Mouse (Mus musculus): ENCODE results near the gene Atad1. TPM values are rescaled to one million over a fixed set of nuclear protein-coding genes. Genes with fewer than 3 reads are reported as not detected.
"Not testable (repeated sequence)": the region's sequence is repeated elsewhere in the genome, so short reads cannot be mapped to it uniquely, and the experiment has no call there.

Atad1 gene
- polyA plus RNA-seq, 1 experiment from 2014 or later, result 49.6 TPM

DNA sequence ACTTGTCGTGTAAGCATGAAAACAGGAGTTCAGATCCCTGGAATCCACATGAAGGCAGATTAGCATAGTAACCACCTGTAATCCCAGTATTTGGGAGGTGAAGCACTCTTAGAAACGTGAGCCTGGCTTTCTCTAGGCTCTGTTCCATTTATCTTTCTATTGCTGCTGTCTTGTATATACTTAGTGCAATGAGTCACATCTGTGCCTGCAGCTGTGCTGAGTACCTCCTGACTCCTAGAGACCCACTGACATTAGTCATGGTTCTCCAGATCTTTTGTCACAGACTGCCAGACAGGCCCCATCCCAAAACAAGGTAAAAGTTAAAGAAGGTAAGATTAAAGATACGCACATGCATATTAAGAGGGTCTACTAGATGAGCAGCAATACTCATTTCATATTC, 37.4 kb downstream of the Atad1 start:
- peaks cover 54% of the 10 kb centered on the region for H3K36me3 ChIP-seq (ENCODE audit: control insufficient read depth, insufficient read depth)
- H3K27me3 ChIP-seq (replicated peaks; ENCODE audit: control insufficient read depth, insufficient read depth, low read length), result no peaks in the 10 kb centered on the region
- no peak overlapping the region for H3K9ac ChIP-seq (ENCODE audit: low read depth, low read length)
- no peak for ATAC-seq
- 84% methylated on average over 3 of the region's 3 CpGs for WGBS
- no peak overlapping the region for H3K4me2 ChIP-seq (replicated peaks; ENCODE audit: low read depth)
- H3K4me1 ChIP-seq (replicated peaks; ENCODE audit: control insufficient read depth, insufficient read depth, low read length), result no peaks in the 10 kb centered on the region
- no peak for TF ChIP-seq CTCF (IDR thresholded peaks at IDR 0.05; ENCODE audit: low read depth)
- no peaks in the 10 kb centered on the region for H3K9me3 ChIP-seq (ENCODE audit: control insufficient read depth)
- H3K4me3 ChIP-seq (ENCODE audit: low read depth, low read length), result no peak overlapping the region
- no peak overlapping the region for H3K27ac ChIP-seq (ENCODE audit: low read depth, low read length)

DNA sequence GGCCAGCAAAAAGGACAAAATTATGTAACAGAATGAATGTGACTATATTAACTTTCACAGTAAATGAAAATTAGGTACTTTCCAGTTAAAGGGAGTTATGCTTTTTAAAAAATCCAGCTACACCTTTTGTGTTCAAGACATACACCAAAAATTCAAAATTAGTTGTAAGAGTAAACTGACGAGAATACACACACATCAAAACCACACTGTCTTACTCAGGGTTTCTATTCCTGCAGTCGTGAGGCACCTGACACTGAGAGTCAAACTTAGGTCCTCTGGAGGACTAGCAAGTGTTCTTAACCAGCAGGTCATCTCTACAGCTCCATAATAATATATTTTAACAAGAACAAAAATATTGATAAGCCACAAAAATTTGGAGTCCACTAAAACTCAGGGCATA, 42.9 kb downstream of the Atad1 start:
- Histone ChIP-seq H3K36me3 (ENCODE audit: control insufficient read depth, insufficient read depth) (peaks cover 58% of the 10 kb centered on the region), H3K4me1 (replicated peaks; ENCODE audit: control insufficient read depth, insufficient read depth, low read length) (no peaks in the 10 kb centered on the region), H3K9me3 (ENCODE audit: control insufficient read depth) (no peaks in the 10 kb centered on the region), H3K27me3 (replicated peaks; ENCODE audit: control insufficient read depth, insufficient read depth, low read length) (no peaks in the 10 kb centered on the region), H3K27ac (ENCODE audit: low read depth, low read length) (no peak overlapping the region), H3K4me3 (ENCODE audit: low read depth, low read length) (no peak overlapping the region), H3K9ac (ENCODE audit: low read depth, low read length) (no peak overlapping the region), H3K4me2 (replicated peaks; ENCODE audit: low read depth) (no peak overlapping the region)
- 94% methylated on average over 2 of the region's 2 CpGs for WGBS
- ATAC-seq, result no peak
- no peak for TF ChIP-seq CTCF (IDR thresholded peaks at IDR 0.05; ENCODE audit: low read depth)

DNA sequence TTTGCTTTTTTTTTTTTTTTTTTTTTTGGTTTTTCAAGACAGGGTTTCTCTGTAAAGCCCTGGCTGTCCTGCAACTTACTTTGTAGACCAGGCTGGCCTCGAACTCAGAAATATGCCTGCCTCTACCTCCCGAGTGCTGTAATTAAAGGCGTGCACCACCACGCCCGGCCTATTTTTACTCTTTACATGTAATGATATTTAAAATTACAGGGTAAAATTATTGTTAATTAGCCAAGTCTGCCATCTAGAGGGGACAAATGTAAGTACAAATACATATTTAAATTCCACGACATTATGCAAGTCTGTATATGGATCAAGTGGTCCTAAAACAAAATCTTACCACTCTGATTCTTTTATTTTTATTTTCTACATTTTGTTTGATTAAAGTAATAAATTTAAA, 49.9 kb downstream of the Atad1 start:
- H3K4me1 ChIP-seq (replicated peaks; ENCODE audit: control insufficient read depth, insufficient read depth, low read length), result no peaks in the 10 kb centered on the region
- peak; percentile 66 for TF ChIP-seq CTCF (IDR thresholded peaks at IDR 0.05; ENCODE audit: low read depth)
- no peak overlapping the region for H3K27ac ChIP-seq (ENCODE audit: low read depth, low read length)
- H3K4me2 ChIP-seq (replicated peaks; ENCODE audit: low read depth), result no peak overlapping the region
- no peaks in the 10 kb centered on the region for H3K9me3 ChIP-seq (ENCODE audit: control insufficient read depth)
- H3K9ac ChIP-seq (ENCODE audit: low read depth, low read length), result no peak overlapping the region
- peaks cover 39% of the 10 kb centered on the region for H3K36me3 ChIP-seq (ENCODE audit: control insufficient read depth, insufficient read depth)
- 43% methylated on average over 6 of the region's 6 CpGs for WGBS
- no peak for ATAC-seq
- no peaks in the 10 kb centered on the region for H3K27me3 ChIP-seq (replicated peaks; ENCODE audit: control insufficient read depth, insufficient read depth, low read length)
- no peak overlapping the region for H3K4me3 ChIP-seq (ENCODE audit: low read depth, low read length)

DNA sequence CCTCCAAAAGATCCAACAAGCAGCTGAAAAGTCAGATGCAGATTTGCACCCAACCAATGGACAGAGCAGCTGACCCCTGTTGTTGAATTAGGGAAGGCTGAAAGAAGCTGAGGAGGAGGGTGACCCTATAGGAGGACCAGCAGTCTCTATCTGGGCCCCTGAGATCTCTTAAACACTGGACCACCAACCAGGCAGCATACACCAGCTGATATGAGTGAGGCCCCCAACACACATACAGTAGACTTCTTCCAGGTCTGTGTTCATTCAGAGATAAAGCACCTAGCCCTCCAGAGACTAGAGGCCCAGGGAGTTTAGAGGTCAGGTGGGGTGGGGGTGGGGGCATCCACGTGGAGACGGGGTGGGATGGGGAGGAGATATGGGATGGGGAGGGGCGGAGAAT, 51.4 kb downstream of the Atad1 start:
- not testable (repeated sequence) for H3K9ac ChIP-seq (ENCODE audit: low read depth, low read length); H3K9me3 ChIP-seq (ENCODE audit: control insufficient read depth); ATAC-seq; H3K27ac ChIP-seq (ENCODE audit: low read depth, low read length); H3K4me2 ChIP-seq (replicated peaks; ENCODE audit: low read depth); H3K4me1 ChIP-seq (replicated peaks; ENCODE audit: control insufficient read depth, insufficient read depth, low read length); H3K4me3 ChIP-seq (ENCODE audit: low read depth, low read length); H3K27me3 ChIP-seq (replicated peaks; ENCODE audit: control insufficient read depth, insufficient read depth, low read length)
- 72% methylated on average over 3 of the region's 3 CpGs for WGBS
- H3K36me3 ChIP-seq (ENCODE audit: control insufficient read depth, insufficient read depth), result peaks cover 24% of the 10 kb centered on the region

DNA sequence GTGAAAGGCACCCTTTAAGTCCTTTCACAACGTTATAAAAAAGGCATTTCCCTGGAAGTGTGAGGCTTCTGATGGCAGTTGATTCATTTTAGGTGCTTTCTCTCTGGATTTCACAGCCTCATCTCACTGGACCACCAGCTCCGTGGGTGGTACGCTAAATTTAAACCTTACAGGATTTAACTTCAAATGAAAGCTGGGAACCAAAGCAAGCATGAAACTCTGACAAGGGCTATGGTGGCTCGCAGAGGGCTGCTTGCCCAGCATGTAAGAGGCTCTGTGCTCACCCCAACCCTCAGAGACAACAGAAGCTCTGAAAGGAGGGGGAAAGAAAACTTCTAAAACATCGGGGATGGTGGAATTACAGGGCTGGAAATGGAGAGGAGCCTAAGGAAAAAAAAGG, 51.9 kb downstream of the Atad1 start:
- no peak overlapping the region for H3K9ac ChIP-seq (ENCODE audit: low read depth, low read length)
- no peak for ATAC-seq
- no peak overlapping the region for H3K4me3 ChIP-seq (ENCODE audit: low read depth, low read length)
- H3K9me3 ChIP-seq (ENCODE audit: control insufficient read depth), result no peaks in the 10 kb centered on the region
- no peaks in the 10 kb centered on the region for H3K27me3 ChIP-seq (replicated peaks; ENCODE audit: control insufficient read depth, insufficient read depth, low read length)
- WGBS, result 86% methylated on average over 5 of the region's 5 CpGs
- H3K27ac ChIP-seq (ENCODE audit: low read depth, low read length), result no peak overlapping the region
- H3K4me1 ChIP-seq (replicated peaks; ENCODE audit: control insufficient read depth, insufficient read depth, low read length), result no peaks in the 10 kb centered on the region
- no peak for TF ChIP-seq CTCF (IDR thresholded peaks at IDR 0.05; ENCODE audit: low read depth)
- H3K4me2 ChIP-seq (replicated peaks; ENCODE audit: low read depth), result no peak overlapping the region
- peaks cover 22% of the 10 kb centered on the region for H3K36me3 ChIP-seq (ENCODE audit: control insufficient read depth, insufficient read depth)

DNA sequence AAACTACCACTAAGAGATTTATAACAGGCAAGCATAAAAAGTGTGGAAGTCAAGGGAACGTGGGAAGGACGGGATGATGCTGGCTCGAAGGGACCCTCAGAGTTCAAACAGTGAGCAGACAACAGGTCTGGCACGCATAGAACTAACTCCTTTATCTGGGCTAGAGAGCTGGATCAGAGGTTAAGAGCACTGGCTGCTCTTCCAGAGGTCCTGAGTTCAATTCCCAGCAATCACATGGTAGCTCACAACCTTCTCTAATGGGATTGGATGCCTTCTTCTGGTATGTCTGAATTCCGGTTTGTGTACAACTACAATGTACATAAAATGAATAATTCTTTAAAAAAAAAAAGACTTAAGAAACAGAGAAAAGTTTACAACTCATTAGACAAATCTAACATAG, 56.5 kb downstream of the Atad1 start:
- Histone ChIP-seq H3K4me3 (ENCODE audit: low read depth, low read length) (no peak overlapping the region), H3K9me3 (ENCODE audit: control insufficient read depth) (no peaks in the 10 kb centered on the region), H3K27ac (ENCODE audit: low read depth, low read length) (no peak overlapping the region), H3K4me2 (replicated peaks; ENCODE audit: low read depth) (no peak overlapping the region), H3K9ac (ENCODE audit: low read depth, low read length) (no peak overlapping the region), H3K4me1 (replicated peaks; ENCODE audit: control insufficient read depth, insufficient read depth, low read length) (no peaks in the 10 kb centered on the region), H3K36me3 (ENCODE audit: control insufficient read depth, insufficient read depth) (peaks cover 30% of the 10 kb centered on the region), H3K27me3 (replicated peaks; ENCODE audit: control insufficient read depth, insufficient read depth, low read length) (no peaks in the 10 kb centered on the region)
- no peak for TF ChIP-seq CTCF (IDR thresholded peaks at IDR 0.05; ENCODE audit: low read depth)
- 88% methylated on average over 5 of the region's 5 CpGs for WGBS
- ATAC-seq, result no peak

DNA sequence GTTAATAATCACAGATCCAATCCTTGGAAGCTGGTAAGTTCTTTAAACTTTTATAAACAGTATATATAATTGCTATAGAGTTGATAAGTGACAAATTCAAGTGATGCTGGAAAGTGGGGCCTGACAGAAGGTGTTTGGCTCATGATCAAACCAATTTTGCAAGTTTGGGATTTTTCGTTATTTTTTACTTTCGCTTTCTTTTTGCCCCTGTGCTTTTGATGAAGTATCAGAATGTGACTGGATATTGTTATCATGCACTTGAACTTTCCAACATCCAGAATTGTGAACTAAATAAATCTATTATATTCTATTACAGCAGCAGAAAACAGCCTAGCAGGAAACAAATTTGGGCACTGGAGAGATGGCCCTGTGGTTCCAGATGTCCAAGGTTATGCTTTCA, 58.7 kb downstream of the Atad1 start:
- no peak overlapping the region for H3K27ac ChIP-seq (ENCODE audit: low read depth, low read length)
- H3K27me3 ChIP-seq (replicated peaks; ENCODE audit: control insufficient read depth, insufficient read depth, low read length), result no peaks in the 10 kb centered on the region
- no peaks in the 10 kb centered on the region for H3K9me3 ChIP-seq (ENCODE audit: control insufficient read depth)
- no peak for TF ChIP-seq CTCF (IDR thresholded peaks at IDR 0.05; ENCODE audit: low read depth)
- 82% methylated on average over 2 of the region's 2 CpGs for WGBS
- H3K36me3 ChIP-seq (ENCODE audit: control insufficient read depth, insufficient read depth), result peaks cover 27% of the 10 kb centered on the region
- H3K4me1 ChIP-seq (replicated peaks; ENCODE audit: control insufficient read depth, insufficient read depth, low read length), result no peaks in the 10 kb centered on the region
- no peak for ATAC-seq
- H3K9ac ChIP-seq (ENCODE audit: low read depth, low read length), result no peak overlapping the region
- H3K4me3 ChIP-seq (ENCODE audit: low read depth, low read length), result no peak overlapping the region
- H3K4me2 ChIP-seq (replicated peaks; ENCODE audit: low read depth), result no peak overlapping the region
